Mouse (Mus musculus): ENCODE measurements around the gene Tnip3. TPM values are rescaled to one million over a fixed set of nuclear protein-coding genes. Genes with fewer than 3 reads are reported as not detected.

Tnip3 gene
- polyA plus RNA-seq, 1 experiment = not detected

GRCm38 (mm10) chr6:65569741-65570140 lies 44.6 kb downstream of the Tnip3 start:
- Histone ChIP-seq H3K4me3 (ENCODE audit: insufficient read depth, low read depth, low read length) (no peak overlapping the region), H3K4me1 (ENCODE audit: control insufficient read depth, insufficient read depth, low read length) (no peaks in the 10 kb centered on the region), H3K27ac (ENCODE audit: insufficient read depth, low read depth, low read length) (no peak overlapping the region)
- no peak for TF ChIP-seq CTCF (IDR thresholded peaks at IDR 0.05; ENCODE audit: insufficient read depth, low read depth, low read length)
- no peak for TF ChIP-seq POLR2A (IDR thresholded peaks at IDR 0.05; ENCODE audit: insufficient read depth, low read depth, low read length)
- WGBS = 32% methylated on average over 8 of the region's 8 CpGs

GRCm38 (mm10) chr6:65578151-65578973 lies 53.2 kb downstream of the Tnip3 start:
- TF ChIP-seq POLR2A (IDR thresholded peaks at IDR 0.05; ENCODE audit: insufficient read depth, low read depth, low read length) = no peak
- TF ChIP-seq CTCF (IDR thresholded peaks at IDR 0.05; ENCODE audit: insufficient read depth, low read depth, low read length) = no peak
- no peak overlapping the region for H3K4me3 ChIP-seq (ENCODE audit: insufficient read depth, low read depth, low read length)
- no peak overlapping the region for H3K27ac ChIP-seq (ENCODE audit: insufficient read depth, low read depth, low read length)
- H3K4me1 ChIP-seq (ENCODE audit: control insufficient read depth, insufficient read depth, low read length) = no peaks in the 10 kb centered on the region
- 57% methylated on average over 8 of the region's 8 CpGs for WGBS

GRCm38 (mm10) chr6:65583029-65583428 lies 57.9 kb downstream of the Tnip3 start:
- no peak overlapping the region for H3K27ac ChIP-seq (ENCODE audit: insufficient read depth, low read depth, low read length)
- TF ChIP-seq POLR2A (IDR thresholded peaks at IDR 0.05; ENCODE audit: insufficient read depth, low read depth, low read length) (no peak), CTCF (IDR thresholded peaks at IDR 0.05; ENCODE audit: insufficient read depth, low read depth, low read length) (no peak)
- no peaks in the 10 kb centered on the region for H3K4me1 ChIP-seq (ENCODE audit: control insufficient read depth, insufficient read depth, low read length)
- WGBS = 93% methylated on average over 4 of the region's 4 CpGs
- H3K4me3 ChIP-seq (ENCODE audit: insufficient read depth, low read depth, low read length) = no peak overlapping the region

- no peaks in the 10 kb centered on the region for H3K4me1 ChIP-seq (ENCODE audit: control insufficient read depth, insufficient read depth, low read length)
- 16% methylated on average over 4 of the region's 4 CpGs for WGBS
- TF ChIP-seq POLR2A (IDR thresholded peaks at IDR 0.05; ENCODE audit: insufficient read depth, low read depth, low read length) = no peak
- TF ChIP-seq CTCF (IDR thresholded peaks at IDR 0.05; ENCODE audit: insufficient read depth, low read depth, low read length) = no peak
- no peak overlapping the region for H3K27ac ChIP-seq (ENCODE audit: insufficient read depth, low read depth, low read length)
- no peak overlapping the region for H3K4me3 ChIP-seq (ENCODE audit: insufficient read depth, low read depth, low read length)
These were observed 59.8 kb downstream of the Tnip3 start for GRCm38 (mm10) chr6:65584870-65585332.

- TF ChIP-seq POLR2A (IDR thresholded peaks at IDR 0.05; ENCODE audit: insufficient read depth, low read depth, low read length) (no peak), CTCF (IDR thresholded peaks at IDR 0.05; ENCODE audit: insufficient read depth, low read depth, low read length) (no peak)
- WGBS = 56% methylated on average over 3 of the region's 3 CpGs
- Histone ChIP-seq H3K27ac (ENCODE audit: insufficient read depth, low read depth, low read length) (no peak overlapping the region), H3K4me1 (ENCODE audit: control insufficient read depth, insufficient read depth, low read length) (no peaks in the 10 kb centered on the region), H3K4me3 (ENCODE audit: insufficient read depth, low read depth, low read length) (no peak overlapping the region)
These were observed 60.4 kb downstream of the Tnip3 start for GRCm38 (mm10) chr6:65585333-65586053.

- no peak overlapping the region for H3K4me3 ChIP-seq (ENCODE audit: insufficient read depth, low read depth, low read length)
- WGBS = 94% methylated on average over 1 of the region's 1 CpGs
- H3K4me1 ChIP-seq (ENCODE audit: control insufficient read depth, insufficient read depth, low read length) = no peaks in the 10 kb centered on the region
- TF ChIP-seq CTCF (IDR thresholded peaks at IDR 0.05; ENCODE audit: insufficient read depth, low read depth, low read length) = no peak
- no peak overlapping the region for H3K27ac ChIP-seq (ENCODE audit: insufficient read depth, low read depth, low read length)
These were observed 63.7 kb downstream of the Tnip3 start for GRCm38 (mm10) chr6:65588847-65589246.

GRCm38 (mm10) chr6:65590018-65590417 lies 64.9 kb downstream of the Tnip3 start:
- no peak overlapping the region for H3K27ac ChIP-seq (ENCODE audit: insufficient read depth, low read depth, low read length)

GRCm38 (mm10) chr6:65594171-65594570 lies 69.1 kb downstream of the Tnip3 start:
- TF ChIP-seq CTCF (IDR thresholded peaks at IDR 0.05; ENCODE audit: insufficient read depth, low read depth, low read length) (no peak), POLR2A (IDR thresholded peaks at IDR 0.05; ENCODE audit: insufficient read depth, low read depth, low read length) (no peak)
- Histone ChIP-seq H3K27ac (ENCODE audit: insufficient read depth, low read depth, low read length) (no peak overlapping the region), H3K4me3 (ENCODE audit: insufficient read depth, low read depth, low read length) (no peak overlapping the region), H3K4me1 (ENCODE audit: control insufficient read depth, insufficient read depth, low read length) (no peaks in the 10 kb centered on the region)
- 83% methylated on average over 3 of the region's 3 CpGs for WGBS

More at GRCm38 (mm10) chr6:65590018-65590417, 64.9 kb downstream of the Tnip3 start:
- H3K4me3 ChIP-seq (ENCODE audit: insufficient read depth, low read depth, low read length) = no peak overlapping the region
- TF ChIP-seq CTCF (IDR thresholded peaks at IDR 0.05; ENCODE audit: insufficient read depth, low read depth, low read length) (no peak), POLR2A (IDR thresholded peaks at IDR 0.05; ENCODE audit: insufficient read depth, low read depth, low read length) (no peak)
- WGBS = 92% methylated on average over 2 of the region's 2 CpGs
- no peaks in the 10 kb centered on the region for H3K4me1 ChIP-seq (ENCODE audit: control insufficient read depth, insufficient read depth, low read length)

- no peak overlapping the region for H3K4me3 ChIP-seq (ENCODE audit: insufficient read depth, low read depth, low read length)
- TF ChIP-seq CTCF (IDR thresholded peaks at IDR 0.05; ENCODE audit: insufficient read depth, low read depth, low read length) (no peak), POLR2A (IDR thresholded peaks at IDR 0.05; ENCODE audit: insufficient read depth, low read depth, low read length) (no peak)
- WGBS = 77% methylated on average over 1 of the region's 1 CpGs
- no peaks in the 10 kb centered on the region for H3K4me1 ChIP-seq (ENCODE audit: control insufficient read depth, insufficient read depth, low read length)
- no peak overlapping the region for H3K27ac ChIP-seq (ENCODE audit: insufficient read depth, low read depth, low read length)
These were observed 70.3 kb downstream of the Tnip3 start for GRCm38 (mm10) chr6:65595371-65595770.

Measured in olfactory bulb, adult 2 months (tissue).